Mouse (Mus musculus): Measurements from ENCODE around the gene Zeb2.

DNA sequence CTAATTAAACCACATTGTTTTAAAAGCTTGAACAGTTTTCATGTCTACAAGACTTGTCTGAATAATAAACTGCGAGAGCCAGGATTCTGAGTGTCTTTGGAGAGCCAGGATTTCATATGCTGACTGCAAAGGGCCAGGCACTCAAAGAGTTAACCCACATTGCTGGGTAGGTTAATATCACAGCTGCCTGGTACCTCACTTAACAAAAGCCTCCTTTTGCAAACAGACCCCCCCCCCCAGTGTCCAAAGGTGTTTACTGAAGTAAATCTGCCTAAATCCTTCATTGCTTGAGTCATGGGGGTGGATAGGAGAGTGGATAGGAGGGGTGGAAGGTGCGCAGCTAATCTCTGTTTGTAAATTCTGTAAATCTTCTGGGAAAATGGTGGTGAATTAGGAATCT, 15.6 kb downstream of the Zeb2 start:
- TF ChIP-seq CTCF (IDR thresholded peaks at IDR 0.05; ENCODE audit: control insufficient read depth, insufficient read depth, insufficient replicate concordance, low read depth, low read length) (no peak), POLR2A (IDR thresholded peaks at IDR 0.05; ENCODE audit: control insufficient read depth, low read depth, low read length) (no peak)

Data from testis, adult 2 months (tissue).